Mouse (Mus musculus) cerebellum, adult 18-20 months (tissue): ENCODE data around the gene Ptchd3.

ENCODE experiments used
- DNase-seq, 2 experiments: peaks; one replicate each; pipeline ENCODE4 v3.0.0; 2021

The Ptchd3 gene

DNA sequence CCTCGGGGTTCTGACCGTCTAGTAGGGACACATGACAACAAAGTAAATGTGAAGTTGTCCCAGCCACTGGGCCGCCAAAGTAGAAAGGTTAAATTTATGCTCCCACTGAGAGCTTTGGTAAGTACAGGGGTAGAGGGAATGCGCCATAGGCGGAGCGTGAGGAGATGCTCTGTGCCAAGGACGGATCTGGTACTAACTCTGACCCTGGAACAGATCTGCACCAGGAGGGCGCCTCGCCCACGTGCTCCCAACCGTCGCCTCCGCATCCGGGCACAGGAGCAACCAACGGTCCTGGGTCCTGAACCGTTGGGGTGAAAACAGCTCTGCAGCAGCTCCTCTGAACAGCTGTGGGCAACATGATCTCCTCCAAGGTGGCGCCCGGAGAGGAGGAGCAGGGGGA lies at the start of gene Ptchd3:
TSS of gene Ptchd3 (plus strand) at position 301 of the 400 bp plus-strand sequence.
- DNase-seq, result no peak

DNA sequence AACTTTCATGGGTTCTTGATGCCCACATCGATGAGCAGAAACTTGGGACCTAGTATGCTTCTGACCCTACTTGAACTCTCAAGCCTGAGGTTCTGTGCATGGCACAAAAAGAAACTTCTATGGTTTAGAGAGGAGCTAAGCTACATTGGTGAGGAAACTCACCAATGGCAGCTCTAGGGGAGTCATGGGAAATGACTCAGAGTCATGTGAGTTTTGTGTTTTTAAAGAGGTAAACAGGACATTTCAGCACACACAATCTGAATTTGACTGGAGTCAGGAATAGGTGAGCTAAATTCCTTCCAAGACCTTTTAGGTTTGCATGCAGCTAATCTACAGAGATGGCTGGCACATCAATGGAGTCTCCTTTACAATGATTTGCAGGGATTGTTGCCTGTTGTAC lies 48.2 kb upstream of the Ptchd3 start:
- DNase-seq, result no peak

DNA sequence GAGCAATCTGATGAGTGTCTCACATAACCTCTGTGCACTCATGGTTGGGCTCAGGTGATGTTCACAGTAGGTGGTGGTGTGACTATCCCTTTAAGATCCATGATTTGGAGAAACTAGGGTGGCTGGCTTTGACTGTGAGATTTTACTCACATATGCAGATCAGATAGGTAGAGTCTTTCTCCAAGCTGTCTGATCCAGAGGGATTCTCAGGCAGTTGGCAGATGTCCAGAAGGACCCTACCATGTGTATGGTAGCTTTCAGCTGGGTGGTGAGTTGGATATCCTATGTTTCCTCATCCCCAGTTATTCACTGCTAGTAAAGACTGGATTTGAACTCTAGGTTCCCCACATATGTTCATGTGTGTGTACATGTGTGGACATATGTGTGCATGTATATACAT lies 42.6 kb upstream of the Ptchd3 start:
- DNase-seq, result no peak

DNA sequence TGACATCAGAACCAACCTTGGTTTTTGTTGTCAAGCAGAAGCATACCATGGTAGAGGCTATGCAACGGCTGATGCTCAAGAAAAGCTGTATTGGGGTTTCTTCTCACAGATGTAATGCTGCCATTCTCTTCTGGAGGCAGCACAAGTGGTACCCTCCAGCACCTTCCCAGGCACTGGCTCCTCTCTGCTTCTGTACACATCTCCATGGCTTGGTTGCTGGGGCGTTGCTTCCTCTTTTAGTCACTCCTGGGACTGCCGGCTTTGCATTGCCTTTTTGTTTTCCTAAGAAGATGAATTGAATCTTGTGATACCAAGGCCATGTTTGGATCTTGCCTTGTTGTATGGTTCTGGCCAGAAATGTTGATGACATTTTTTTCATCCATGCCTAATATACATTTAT lies 40.5 kb upstream of the Ptchd3 start:
- DNase-seq, result no peak

DNA sequence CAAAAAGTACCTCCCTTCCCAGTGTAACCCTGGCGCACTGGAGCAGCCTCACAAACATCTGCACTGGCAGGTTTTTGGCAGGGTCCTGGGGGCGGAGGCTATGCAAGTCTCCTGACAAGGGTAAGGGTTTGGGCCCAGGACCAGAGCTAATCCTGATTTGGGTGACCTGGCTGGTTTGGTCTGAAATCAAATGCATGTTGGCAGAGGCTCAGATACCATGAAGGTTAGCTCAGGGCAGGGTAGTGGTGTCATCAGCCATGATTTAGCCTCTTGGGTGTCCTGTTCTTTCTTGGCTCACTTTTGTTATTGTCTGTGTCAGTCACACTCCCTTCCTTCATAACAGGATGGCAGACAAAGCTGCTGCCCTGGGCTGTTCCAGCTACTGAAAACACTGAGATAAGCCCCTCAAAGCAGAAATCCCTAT lies 39.4 kb upstream of the Ptchd3 start:
- no peak for DNase-seq

DNA sequence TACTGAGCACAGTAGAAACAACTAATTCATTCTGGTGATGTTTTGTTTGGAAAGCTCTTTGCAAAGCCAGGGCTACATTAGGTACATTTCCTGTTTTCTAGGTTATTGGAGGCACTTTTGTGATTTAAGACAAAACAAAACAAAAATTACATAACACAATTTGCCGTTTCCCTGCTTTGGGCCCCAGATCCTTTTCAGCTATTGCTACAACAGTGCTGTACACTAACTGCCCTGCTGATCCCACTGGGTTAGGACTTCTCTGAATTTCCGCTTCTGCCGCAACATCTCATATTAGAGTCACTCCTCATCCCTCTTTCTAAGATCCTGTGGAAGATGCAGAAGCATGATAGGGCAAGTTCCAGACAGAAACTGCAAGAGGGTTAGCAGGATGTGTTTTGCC lies 38.6 kb upstream of the Ptchd3 start:
- DNase-seq, result no peak

DNA sequence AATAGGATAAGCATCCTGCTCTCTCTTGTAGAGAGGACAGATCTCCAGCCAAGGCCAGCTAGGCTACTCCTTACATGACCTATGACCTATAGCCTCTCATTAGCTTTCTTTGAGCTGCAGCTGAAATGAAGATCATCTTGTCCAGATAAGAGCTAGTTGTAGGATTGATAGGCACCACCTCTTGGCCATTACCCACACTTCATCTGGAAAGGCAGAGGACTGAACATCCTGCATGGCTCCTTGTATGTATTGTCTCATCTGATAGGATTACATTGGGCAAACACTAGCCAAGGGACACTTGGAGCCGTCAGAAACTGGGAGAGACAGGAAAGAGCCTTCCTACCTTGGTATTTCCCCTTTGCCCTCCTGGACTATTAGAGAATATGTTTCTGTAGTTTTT lies 38.1 kb upstream of the Ptchd3 start:
- no peak for DNase-seq

DNA sequence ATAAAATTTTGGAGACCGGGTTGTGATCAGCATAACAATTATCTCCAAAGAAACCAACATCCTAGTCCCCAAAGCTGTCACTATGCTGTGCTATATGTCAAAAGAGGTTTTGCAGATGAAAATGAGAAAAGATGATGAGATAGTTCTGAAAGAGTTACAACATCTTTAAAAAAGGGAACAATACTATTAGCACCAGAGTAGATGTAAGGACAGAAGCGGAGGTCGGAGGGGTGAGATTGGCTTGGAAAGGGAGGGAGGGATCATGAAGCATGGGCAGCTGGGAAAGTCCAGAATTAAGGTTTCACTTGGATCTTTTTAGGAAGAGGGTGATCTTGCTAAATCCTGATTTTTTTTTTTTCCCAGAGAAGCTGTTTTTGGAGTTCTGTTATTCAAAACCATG lies 36.5 kb upstream of the Ptchd3 start:
- DNase-seq, result no peak

DNA sequence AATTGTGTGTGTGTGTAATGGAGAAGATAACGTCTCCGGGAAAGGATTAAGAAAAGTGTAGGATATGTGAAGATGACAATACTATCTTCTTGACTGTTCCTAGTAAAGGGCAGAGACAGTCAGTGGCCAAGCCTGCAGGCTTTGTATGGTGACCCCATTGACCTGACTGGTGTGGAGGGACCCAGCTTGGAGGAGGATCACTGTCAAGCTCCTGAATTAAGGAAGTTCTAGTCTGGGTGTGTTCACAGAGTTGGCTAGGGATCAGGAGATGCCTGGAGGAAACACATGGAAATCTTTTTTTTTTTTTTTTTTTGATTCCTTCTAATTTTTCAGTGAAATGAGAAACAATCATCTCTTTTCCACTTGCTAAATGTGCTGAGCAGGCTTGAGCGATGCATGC lies 35.9 kb upstream of the Ptchd3 start:
- DNase-seq, result no peak

DNA sequence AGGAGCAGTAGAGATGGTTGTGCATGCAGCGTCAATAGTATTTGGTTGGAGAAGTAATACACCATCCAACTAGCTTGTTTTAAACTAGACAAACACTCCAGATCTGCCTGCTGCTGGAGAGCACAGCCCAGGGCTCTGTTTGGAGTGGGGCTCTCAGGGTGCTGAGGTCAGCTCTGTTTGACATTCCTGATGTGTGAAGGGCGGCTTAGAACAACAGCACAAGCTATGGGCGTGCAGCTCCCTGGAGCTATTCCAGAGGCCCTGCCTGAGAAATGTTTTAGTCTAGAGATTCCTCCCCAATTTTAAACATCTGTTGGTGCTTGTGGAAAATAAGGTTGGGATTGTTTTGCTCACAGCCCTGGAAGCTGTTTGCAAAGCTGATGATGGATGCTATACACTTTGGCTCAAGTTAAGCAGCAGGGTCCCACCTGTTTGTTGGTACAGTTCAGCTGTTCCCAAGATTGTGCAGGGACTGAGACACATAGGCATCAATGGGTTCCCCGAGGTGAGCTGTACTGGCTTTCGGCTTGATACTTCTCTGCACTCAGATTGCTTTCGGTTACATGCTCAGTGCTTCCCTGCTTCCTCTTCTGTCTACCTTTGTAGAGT lies 35.4 kb upstream of the Ptchd3 start:
- DNase-seq, result no peak

DNA sequence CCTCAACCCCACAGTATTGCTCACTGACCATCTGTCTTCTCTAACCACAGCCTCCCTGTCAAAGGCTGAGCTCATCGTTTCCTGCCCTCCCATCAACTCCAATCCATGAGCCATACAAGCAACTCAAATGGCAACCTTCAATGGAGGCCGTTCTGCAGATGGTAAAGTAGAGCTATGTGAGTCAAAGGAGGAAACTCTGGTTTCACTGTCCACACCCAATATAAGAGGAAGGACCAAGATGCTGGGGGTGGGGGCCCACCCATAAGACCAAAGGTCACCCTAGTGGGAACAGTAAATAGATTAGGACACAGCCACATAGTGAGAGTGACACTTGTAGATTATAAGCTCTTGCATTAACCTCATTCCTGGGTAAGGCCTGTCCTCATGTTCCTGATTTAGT lies 34.1 kb upstream of the Ptchd3 start:
- DNase-seq, result no peak

DNA sequence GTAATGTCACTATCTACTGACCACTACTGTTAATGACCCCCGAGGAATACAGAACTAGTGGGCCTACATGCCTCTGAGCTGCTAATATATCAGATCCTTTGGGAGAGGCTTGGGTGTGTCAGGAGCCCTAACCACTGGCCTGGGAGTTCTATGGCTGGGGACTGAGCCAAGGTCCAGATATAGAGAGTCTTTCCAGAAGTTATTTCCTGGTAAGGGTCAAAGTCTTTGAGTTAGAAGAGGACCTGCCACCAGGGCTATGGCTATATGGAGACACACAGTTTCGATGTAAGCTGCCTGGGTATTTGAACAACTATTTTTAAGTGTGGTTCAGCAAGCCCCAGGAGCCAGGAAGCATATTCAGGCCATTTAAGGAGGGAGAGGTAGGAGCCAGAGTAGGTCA lies 31.5 kb upstream of the Ptchd3 start:
- no peak for DNase-seq

DNA sequence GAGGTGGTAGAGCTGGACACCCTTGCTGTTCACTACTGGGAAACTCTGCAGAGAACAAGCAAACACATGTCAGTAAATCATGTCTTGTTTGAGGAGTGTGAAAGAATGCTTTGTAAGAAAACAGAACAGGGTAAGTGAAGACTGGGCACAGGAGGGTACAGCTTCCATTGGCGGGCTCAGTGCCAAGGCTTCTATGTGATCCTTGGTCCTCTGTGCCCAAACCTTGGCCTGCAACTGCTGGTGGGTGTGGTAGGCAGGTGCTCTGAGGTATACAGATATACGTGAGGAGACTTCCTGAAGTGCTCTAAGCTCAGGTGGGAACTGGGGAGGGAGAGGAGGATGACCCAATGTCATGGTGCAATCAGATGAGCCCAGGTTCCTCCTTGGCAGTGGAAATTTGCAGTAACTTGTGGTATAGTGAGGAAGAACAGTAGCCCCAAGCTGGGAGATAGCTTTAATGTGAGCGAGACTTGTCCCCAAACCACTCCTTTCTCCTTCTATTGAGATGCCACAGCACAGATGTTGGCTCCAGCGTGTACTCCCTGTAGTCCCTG lies 30.2 kb upstream of the Ptchd3 start:
- DNase-seq, result no peak

DNA sequence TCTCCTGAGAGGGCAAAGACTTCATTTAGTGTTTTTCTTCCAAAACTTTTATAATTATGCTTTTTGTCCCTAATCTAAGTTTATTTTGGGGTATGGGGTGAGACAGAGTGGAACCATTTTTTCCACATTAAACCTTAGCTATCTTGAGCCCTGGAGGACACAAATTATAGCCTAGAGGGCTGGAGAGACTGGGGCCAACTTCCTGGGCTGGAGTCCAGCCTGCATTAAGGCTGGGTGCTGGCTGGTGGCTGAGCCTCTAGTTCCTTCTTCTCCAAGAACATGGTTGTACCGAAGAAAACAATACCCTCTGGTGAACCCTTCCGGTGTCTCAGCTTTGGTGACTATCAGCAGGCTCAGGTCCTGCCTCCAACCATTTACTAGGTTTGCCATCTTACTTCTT lies 27.3 kb upstream of the Ptchd3 start:
- no peak for DNase-seq

DNA sequence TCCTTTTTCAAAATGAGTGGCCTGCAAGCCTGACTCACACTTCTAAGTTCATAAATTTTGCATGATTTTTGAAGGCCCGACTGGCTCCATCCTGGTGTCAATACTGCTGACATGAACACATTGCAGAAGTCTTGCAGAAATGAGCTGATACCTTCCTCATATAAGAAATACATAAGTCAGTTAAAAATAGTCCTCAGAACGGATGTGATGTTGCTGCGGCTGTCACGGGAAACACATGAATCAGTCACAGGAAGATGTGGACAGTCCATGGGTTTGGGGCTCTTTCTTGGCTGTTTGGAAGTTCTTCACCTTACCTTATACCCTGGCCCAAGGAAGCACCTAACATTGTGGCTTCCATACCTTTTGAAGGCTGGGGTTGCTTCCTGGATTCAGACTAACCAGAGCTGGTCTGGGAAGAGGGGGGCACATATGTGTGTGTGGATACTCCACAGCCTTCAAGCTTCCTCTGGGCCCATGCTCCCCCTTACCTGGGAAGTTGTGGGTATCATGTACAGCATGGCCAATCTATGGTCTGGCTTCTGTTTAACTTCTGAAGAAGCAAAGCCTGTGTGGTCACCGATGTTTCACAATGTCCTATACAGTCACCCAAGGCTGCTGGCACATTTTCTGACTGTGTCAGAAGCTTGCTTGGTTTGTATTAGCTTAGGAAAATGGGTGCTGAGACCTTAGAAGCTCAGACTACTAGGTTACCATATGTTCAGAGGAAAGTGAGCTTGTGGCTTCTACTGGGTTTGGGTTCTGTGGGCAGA lies 25.6 kb upstream of the Ptchd3 start:
- DNase-seq, result no peak

DNA sequence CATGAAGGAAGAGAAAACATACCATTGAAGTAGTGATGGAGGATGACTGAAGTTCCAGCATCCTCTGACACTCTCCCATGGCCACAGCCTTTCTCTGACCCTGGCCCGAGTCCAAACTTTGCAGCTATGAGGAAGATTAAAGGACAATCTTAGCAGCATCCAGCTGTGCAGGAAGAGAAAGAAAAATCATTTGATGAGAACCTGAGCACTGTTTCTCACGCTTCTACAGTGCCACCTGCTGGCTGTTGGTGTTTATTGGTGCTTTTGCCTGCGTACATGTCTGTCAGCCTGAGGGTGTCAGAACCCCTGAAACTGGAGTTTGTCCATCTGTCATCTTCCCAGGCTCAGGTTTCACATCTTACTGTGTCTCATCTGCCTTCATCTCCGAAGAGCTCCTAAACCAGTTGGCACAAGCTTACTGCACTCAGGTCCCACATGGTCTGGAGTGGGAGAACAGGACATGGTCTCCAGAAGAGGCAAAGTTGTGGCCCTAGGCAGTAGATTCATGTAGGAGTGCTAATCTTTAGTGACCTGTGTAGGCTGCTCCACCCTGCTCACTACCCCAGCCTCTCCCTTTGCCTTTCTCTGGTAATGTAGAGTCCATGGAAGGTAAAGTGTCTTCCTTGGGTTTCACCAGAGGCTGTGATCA lies 21.7 kb upstream of the Ptchd3 start:
- peak; percentile 76 to 82 for DNase-seq

DNA sequence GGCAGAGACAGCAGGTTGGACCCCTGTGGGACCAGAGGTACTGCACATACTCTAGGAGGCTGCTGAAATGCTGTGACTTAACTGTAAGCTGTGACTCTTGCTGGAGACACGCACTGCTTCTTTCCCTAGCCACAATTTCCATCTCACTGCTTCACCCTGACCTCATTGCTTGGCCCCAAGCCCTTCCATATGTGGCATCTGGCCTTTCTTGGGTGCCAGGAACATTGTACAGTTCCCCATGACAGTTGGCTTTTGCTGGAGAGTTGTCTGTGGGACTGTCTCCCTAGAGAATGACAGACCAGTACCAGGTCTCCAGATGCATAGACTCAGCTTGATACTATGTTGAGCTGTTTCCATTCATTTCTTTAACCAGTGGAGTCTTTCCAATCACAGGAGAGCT lies 21.2 kb upstream of the Ptchd3 start:
- peak; percentile 41 to 45 for DNase-seq

DNA sequence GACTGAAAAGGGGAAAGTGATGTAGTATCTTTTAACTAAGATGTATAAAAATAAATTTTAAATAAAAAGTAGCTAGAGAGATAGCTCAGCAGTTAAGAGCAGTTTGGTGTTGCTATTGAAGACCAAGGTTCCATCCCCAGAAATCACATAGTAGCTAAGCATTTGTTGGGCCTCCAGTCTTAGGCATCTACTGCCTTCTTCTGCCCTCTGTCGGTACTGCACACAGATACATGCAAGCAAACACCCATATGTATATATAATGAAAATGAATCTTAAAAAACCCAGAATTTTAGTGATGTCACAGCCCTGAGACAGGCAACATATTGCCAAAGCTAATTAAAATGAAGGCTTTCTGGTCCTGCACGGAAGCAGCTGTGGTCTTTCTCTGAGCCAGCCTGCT lies 15.9 kb downstream of the Ptchd3 start:
- no peak for DNase-seq

DNA sequence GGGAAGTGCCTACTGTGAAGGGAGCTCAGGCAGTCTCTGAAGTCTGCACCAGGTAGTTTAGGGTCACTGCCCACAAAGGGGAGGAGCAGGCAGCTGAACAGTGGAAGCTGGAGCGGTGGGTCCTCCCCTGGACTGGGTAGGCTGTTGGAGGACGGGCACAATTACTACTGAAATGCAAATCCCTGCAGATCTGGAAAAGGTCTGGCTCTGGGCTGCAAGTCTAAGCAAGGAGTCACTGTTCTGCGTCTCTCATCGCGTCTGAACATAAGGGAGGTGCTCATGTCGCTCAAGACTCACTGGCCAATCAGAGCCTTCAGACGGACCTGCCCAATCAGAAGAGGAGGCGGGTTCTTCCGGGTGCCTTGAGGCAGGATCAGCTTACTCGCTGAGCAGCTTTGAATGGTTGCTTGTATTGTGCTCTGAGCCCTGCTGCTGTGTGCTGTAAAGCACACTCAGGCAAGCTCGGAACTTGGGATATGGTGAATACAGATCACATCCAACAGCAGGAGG lies 17.8 kb downstream of the Ptchd3 start:
- peak; percentile 46 to 47 for DNase-seq
